Mouse (Mus musculus): ENCODE measurements at regions not wholly inside any gene's neighbourhood (a gene's known extent, or its start where the extent isn't known, plus 50 kb on each side); places are given as distances from the start of the nearest gene placed in this dataset.
"Not testable (repeated sequence)": the region's sequence is repeated elsewhere in the genome, so short reads cannot be mapped to it uniquely, and the experiment has no call there.

- DNase-seq (ENCODE audit: low spot score in 2 of 2): no peak
These were observed 307.6 kb upstream of the Flrt2 start for GRCm38 (mm10) chr12:95384248-95384964.

GRCm38 (mm10) chr12:95385688-95386087 is 306.3 kb upstream of the Flrt2 start:
- DNase-seq (ENCODE audit: low spot score in 2 of 2): no peak

GRCm38 (mm10) chr12:95388185-95388584 is 303.8 kb upstream of the Flrt2 start:
- no peak for DNase-seq (ENCODE audit: low spot score in 2 of 2)

GRCm38 (mm10) chr12:95392821-95393220 is 299.2 kb upstream of the Flrt2 start:
- DNase-seq (ENCODE audit: low spot score in 2 of 2): no peak

- DNase-seq (ENCODE audit: low spot score in 2 of 2): no peak
These were observed 297.0 kb upstream of the Flrt2 start for GRCm38 (mm10) chr12:95394991-95395530.

- no peak for DNase-seq (ENCODE audit: low spot score in 2 of 2)
These were observed 271.2 kb upstream of the Flrt2 start for GRCm38 (mm10) chr12:95420861-95421260.

- DNase-seq (ENCODE audit: low spot score in 2 of 2): no peak
These were observed 267.3 kb upstream of the Flrt2 start for GRCm38 (mm10) chr12:95424739-95425138.

- DNase-seq (ENCODE audit: low spot score in 2 of 2): no peak
These were observed 254.8 kb upstream of the Flrt2 start for GRCm38 (mm10) chr12:95437226-95437625.

GRCm38 (mm10) chr12:95457480-95457879 is 234.5 kb upstream of the Flrt2 start:
- DNase-seq (ENCODE audit: low spot score in 2 of 2): no peak

GRCm38 (mm10) chr12:95466502-95467490 is 225.2 kb upstream of the Flrt2 start:
- no peak for DNase-seq (ENCODE audit: low spot score in 2 of 2)

GRCm38 (mm10) chr12:95469897-95470296 is 222.1 kb upstream of the Flrt2 start:
- DNase-seq (ENCODE audit: low spot score in 2 of 2): no peak

- no peak for DNase-seq (ENCODE audit: low spot score in 2 of 2)
These were observed 205.5 kb upstream of the Flrt2 start for GRCm38 (mm10) chr12:95486502-95486901.

- no peak for DNase-seq (ENCODE audit: low spot score in 2 of 2)
These were observed 203.7 kb upstream of the Flrt2 start for GRCm38 (mm10) chr12:95488371-95488770.

- DNase-seq (ENCODE audit: low spot score in 2 of 2): no peak
These were observed 202.7 kb upstream of the Flrt2 start for GRCm38 (mm10) chr12:95489374-95489773.

- DNase-seq (ENCODE audit: low spot score in 2 of 2): no peak
These were observed 202.2 kb upstream of the Flrt2 start for GRCm38 (mm10) chr12:95489848-95490247.

GRCm38 (mm10) chr12:95491806-95492436 is 200.1 kb upstream of the Flrt2 start:
- not testable (repeated sequence) for DNase-seq (ENCODE audit: low spot score in 2 of 2)

- DNase-seq (ENCODE audit: low spot score in 2 of 2): no peak
These were observed 190.6 kb upstream of the Flrt2 start for GRCm38 (mm10) chr12:95501443-95501842.

GRCm38 (mm10) chr12:95520008-95520407 is 172.0 kb upstream of the Flrt2 start:
- DNase-seq (ENCODE audit: low spot score in 2 of 2): no peak

GRCm38 (mm10) chr12:95522052-95522451 is 170.0 kb upstream of the Flrt2 start:
- DNase-seq (ENCODE audit: low spot score in 2 of 2): no peak

- no peak for DNase-seq (ENCODE audit: low spot score in 2 of 2)
These were observed 158.0 kb upstream of the Flrt2 start for GRCm38 (mm10) chr12:95533888-95534639.

GRCm38 (mm10) chr12:95547301-95547700 is 144.7 kb upstream of the Flrt2 start:
- DNase-seq (ENCODE audit: low spot score in 2 of 2): no peak

Data from gastrocnemius, postnatal 4 days (tissue).